Mouse (Mus musculus) intestine, embryonic 16.5 days (tissue): ENCODE measurements around the gene Tnxb. TPM values are rescaled to one million over a fixed set of nuclear protein-coding genes. Genes with fewer than 3 reads are reported as not detected.
A peak's percentile ranks its signal among the peaks of the same experiment; 100 is the strongest.
"Not testable (repeated sequence)": the region's sequence is repeated elsewhere in the genome, so short reads cannot be mapped to it uniquely, and the experiment has no call there.

ENCODE experiments used
- ATAC-seq: fragments of 200-750 bp; cut with Nextera tagmentation; 2 replicates; pipeline ENCODE4 v1.8.0; 2017; ENCODE audit warnings: moderate TSS enrichment, moderate library complexity
- H3K27ac ChIP-seq: fragments of 300-500 bp; sonication (generic); 2 replicates; pipeline ENCODE4 v1.5.1; 2014; ENCODE audit warnings: mild to moderate bottlenecking, low read length
- H3K27me3 ChIP-seq: fragments of 300-500 bp; sonication (generic); replicated peaks from 2 replicates; pipeline ENCODE4 v1.6.1; 2014; ENCODE audit warnings: low read length, control low read depth, mixed read lengths; ENCODE audit not compliant: control insufficient read depth, insufficient read depth
- H3K36me3 ChIP-seq: fragments of 300-500 bp; sonication (generic); 2 replicates; pipeline ENCODE4 v1.6.1; 2014; ENCODE audit warnings: low read length, control low read depth; ENCODE audit not compliant: control insufficient read depth, insufficient read depth
- H3K4me1 ChIP-seq: fragments of 300-500 bp; sonication (generic); 2 replicates; pipeline ENCODE4 v1.6.1; 2014; ENCODE audit warnings: low read length, control low read depth, mixed read lengths; ENCODE audit not compliant: control insufficient read depth, insufficient read depth
- H3K4me2 ChIP-seq: fragments of 300-500 bp; sonication (generic); 2 replicates; pipeline ENCODE4 v1.6.1; 2014; ENCODE audit warnings: low read depth, low read length, control low read depth
- H3K4me3 ChIP-seq: fragments of 300-500 bp; sonication (generic); 2 replicates; pipeline ENCODE4 v1.5.1; 2014; ENCODE audit warnings: mild to moderate bottlenecking, low read length
- H3K9ac ChIP-seq: fragments of 300-500 bp; sonication (generic); 2 replicates; pipeline ENCODE4 v1.6.1; 2014; ENCODE audit warnings: low read depth, low read length
- H3K9me3 ChIP-seq: fragments of 300-500 bp; sonication (generic); 2 replicates; pipeline ENCODE4 v1.6.1; 2016; ENCODE audit warnings: low read length, control low read depth; ENCODE audit not compliant: control insufficient read depth
- WGBS: fragments of 180-500 bp; shearing (Covaris S2); extraction: QIAGEN DNeasy Blood & Tissue Kit; methylation state at CpG from one replicate; pipeline ENCODE4 v1.1.7; 2014; 5-methylcytosine and 5-hydroxymethylcytosine counted together
- polyA plus RNA-seq: library from polyadenylated mRNA; unstranded; fragments of >200 nt; fragmentation: Nextera tagmentation; extraction: Ambion mirVana; gene quantifications from 2 replicates; pipeline ENCODE4 v1.2.1, GENCODE M21; 2015

Gene Tnxb
- polyA plus RNA-seq, 1 experiment from 2014 or later = 1.1 TPM

DNA sequence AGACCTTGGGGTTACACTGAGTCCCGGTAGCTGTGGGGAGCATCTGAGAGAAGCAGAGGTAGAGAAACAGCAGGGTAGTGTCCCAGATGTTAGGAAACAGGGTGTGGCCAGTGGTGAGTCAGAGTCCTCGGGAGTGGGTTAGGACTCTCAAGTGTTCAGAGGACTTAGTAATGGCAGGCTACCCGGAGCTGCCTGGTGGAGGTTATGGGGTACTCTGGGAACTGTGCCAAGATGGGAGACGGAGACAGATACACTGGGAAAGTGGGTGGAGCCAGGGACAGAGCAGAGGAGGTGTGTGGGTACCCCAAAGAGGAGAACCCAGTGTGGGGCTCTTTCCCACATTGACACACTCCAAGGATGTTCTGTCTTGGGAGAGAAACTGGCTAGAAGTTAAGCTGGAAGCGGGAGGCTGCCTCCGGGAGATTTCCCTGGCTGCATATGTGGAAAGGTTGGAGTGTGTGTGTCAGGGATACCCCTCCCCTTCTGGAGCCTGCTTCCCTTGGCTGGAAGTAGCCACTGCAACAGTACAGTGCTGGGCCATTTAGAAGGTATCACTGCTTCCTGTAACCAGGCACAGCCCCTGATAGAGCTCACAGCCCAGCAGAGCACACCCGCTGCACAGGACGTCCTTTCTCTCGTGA, 14.0 kb downstream of the Tnxb start:
- H3K9me3 ChIP-seq = no peaks in the 10 kb centered on the region
- 44% methylated on average over 9 of the region's 9 CpGs for WGBS
- H3K9ac ChIP-seq = peak overlapping the region; percentile 21; the same call in 1 of the 2 replicates
- no peak overlapping the region for H3K4me2 ChIP-seq
- peaks cover 34% of the 10 kb centered on the region for H3K4me1 ChIP-seq
- H3K27me3 ChIP-seq = 0 out of 2 replicates have a peak, but pooled peaks cover 4% of the 10 kb centered on the region
- H3K4me3 ChIP-seq = no peak overlapping the region
- H3K36me3 ChIP-seq = no peaks in the 10 kb centered on the region
- ATAC-seq = peak; percentile 50
- H3K27ac ChIP-seq = peak overlapping the region; percentile 63

DNA sequence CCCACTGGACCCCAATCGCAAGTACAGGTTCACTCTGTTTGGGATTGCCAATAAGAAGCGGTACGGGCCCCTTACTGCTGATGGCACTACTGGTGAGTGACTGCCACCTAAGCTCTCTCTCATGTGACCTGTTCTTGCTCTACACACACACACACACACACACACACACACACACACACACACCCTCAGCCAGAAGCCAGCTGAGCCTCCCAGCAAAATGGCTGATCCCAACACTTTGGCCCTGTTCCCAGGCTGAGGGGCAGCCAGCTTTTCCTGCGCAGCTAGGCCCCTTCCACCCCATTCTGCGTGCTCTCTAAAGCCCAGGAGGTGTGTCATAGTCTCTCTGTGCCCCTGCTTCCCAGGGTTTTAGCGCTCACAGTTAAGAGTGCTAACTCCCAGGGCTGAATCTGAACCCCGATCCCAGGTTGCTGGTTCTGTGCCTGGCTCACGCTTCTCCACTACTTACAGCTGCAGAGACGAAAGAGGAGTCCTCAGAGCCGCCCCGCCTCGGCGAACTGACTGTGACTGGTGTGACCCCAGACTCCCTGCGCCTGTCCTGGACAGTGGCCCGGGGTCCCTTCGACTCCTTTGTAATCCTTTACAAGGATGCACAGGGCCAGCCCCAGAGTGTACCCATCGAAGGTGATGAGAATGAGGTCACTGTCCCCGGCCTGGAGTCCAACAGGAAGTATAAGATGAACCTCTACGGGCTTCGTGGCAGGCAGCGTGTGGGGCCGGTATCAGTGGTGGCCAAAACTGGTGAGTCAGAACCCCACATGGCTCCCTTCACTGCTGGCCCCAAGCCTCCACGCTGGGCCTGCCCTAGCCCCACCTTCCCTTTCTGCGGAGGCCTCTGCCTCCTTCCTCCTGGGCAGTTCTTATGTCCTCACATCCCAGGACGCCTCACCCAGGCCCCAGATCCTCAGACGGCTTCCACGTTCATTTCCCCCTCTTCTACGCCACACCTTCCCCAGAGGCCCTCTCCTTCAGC, 15.1 kb downstream of the Tnxb start:
- Histone ChIP-seq H3K36me3 (no peaks in the 10 kb centered on the region), H3K4me2 (no peak overlapping the region), H3K27ac (peak overlapping the region; percentile 63), H3K9me3 (no peaks in the 10 kb centered on the region), H3K9ac (peak overlapping the region; percentile 38), H3K4me1 (peaks cover 34% of the 10 kb centered on the region), H3K4me3 (no peak overlapping the region), H3K27me3 (no peaks in the 10 kb centered on the region)
- peak; percentile 35; the same call in 1 of the 2 replicates for ATAC-seq
- WGBS = 70% methylated on average over 28 of the region's 28 CpGs

DNA sequence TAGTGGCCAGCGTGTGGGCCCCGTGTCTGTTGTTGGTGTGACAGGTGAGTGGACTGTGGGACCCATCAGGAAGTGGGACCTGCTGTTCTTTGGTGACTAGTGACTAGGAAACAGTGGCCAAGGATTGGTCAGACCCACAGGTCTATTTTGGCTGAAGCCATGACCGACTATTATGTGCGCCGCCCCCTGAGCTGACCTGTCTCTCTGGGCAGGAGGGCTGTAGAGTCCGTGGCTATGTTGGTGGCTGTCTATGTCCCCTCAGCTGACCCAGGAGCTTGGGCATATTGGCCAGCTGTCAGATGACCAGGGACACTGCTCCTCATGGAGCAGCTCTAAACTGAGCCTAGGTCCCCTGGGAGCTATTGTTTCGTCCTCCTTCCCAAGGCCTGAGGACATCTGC, 18.6 kb downstream of the Tnxb start:
- Histone ChIP-seq H3K36me3 (no peaks in the 10 kb centered on the region), H3K27ac (no peak overlapping the region), H3K9me3 (no peaks in the 10 kb centered on the region), H3K4me3 (no peak overlapping the region), H3K9ac (no peak overlapping the region), H3K4me2 (no peak overlapping the region), H3K4me1 (peaks cover 18% of the 10 kb centered on the region), H3K27me3 (no peaks in the 10 kb centered on the region)
- WGBS = 92% methylated on average over 7 of the region's 7 CpGs
- ATAC-seq = no peak

DNA sequence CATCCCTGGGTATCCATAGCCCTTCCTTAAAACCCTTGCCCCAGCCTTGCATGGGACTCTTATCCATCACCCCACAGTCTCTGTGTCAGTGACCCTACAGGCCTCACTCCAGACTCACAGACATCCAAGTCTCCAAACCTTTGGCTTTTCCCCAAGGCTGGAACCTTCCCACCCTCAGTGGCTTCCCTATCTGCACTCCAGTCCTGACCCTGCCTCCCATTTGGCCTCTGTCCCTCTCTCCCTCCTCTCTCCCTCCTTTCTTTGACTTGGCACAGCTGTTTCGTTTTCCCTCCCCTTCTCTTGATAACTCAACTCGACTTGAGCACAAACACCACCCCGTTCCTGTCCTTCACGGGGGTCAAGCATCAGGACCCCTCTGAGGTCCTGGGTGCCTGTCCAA, 20.1 kb downstream of the Tnxb start:
- Histone ChIP-seq H3K27ac (no peak overlapping the region), H3K27me3 (no peaks in the 10 kb centered on the region), H3K4me1 (peaks cover 4% of the 10 kb centered on the region; the same call in 1 of the 2 replicates), H3K9me3 (no peaks in the 10 kb centered on the region), H3K36me3 (no peaks in the 10 kb centered on the region), H3K4me3 (no peak overlapping the region), H3K4me2 (no peak overlapping the region), H3K9ac (no peak overlapping the region)
- 53% methylated on average over 4 of the region's 4 CpGs for WGBS
- no peak for ATAC-seq

DNA sequence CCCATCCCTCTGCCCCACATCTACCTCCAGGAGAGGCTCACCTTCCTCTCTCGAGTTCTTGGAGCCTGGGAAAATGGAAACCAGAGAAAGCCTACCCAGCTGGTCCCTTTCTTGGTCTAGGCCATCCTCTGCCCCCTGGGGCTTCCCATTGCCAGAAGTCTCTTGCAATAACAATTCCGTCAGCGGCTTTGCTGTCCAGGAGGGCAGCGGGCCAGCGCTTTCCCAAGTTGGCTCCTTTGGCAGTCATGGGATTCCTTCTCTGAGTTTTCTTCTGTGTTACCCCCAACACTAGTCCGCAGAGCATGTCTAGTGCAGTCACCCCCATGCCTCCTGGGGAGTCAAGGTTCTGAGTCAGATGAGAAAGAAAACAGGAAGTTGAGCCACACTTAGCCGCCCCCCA, 22.6 kb downstream of the Tnxb start:
- no peak for ATAC-seq
- Histone ChIP-seq H3K4me1 (no peaks in the 10 kb centered on the region), H3K36me3 (no peaks in the 10 kb centered on the region), H3K4me3 (no peak overlapping the region), H3K27ac (no peak overlapping the region), H3K9me3 (no peaks in the 10 kb centered on the region), H3K4me2 (no peak overlapping the region), H3K9ac (no peak overlapping the region), H3K27me3 (no peaks in the 10 kb centered on the region)
- WGBS = 79% methylated on average over 7 of the region's 7 CpGs

DNA sequence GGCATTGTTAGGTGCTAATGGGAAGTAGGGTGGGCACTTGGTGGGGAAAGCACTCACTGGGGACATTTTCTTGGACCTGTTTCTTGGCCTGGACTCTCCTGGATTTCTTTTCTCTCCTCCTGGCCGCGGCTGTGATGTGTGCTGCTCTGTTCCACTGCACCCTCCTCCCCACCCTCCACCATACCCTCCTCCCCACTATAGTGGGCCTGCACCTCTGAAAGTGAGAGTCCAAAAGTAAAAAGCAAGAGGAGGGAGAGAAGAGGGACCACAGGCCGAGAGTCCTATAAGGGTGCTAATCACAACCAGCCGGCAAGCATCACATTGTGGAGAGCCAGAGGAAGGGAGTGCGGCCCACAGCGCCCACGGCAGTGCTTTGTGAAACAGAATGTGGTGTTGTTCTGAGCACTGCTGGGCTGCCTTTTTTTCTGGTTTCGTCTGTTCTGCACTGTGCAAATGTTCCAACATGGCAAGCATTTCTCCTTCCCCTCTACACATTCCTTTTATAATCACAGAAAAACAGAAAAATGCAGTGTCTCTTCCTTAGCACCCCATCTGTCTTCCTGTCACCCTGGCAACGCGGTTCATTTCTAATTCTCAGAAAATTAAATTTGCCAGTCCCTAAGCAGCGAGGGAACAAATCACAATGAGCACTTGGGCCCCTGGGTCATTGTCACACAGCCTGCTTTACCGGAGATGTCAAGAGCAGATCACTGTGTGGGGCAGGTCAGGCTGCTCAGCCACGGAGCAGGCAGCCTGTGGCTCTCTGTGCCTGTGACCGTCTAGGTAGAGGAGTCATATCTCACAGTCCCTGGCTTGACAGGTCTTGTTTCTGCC, 29.5 kb downstream of the Tnxb start:
- Histone ChIP-seq H3K9ac (no peak overlapping the region), H3K27me3 (no peaks in the 10 kb centered on the region)
- WGBS = 53% methylated on average over 14 of the region's 14 CpGs

DNA sequence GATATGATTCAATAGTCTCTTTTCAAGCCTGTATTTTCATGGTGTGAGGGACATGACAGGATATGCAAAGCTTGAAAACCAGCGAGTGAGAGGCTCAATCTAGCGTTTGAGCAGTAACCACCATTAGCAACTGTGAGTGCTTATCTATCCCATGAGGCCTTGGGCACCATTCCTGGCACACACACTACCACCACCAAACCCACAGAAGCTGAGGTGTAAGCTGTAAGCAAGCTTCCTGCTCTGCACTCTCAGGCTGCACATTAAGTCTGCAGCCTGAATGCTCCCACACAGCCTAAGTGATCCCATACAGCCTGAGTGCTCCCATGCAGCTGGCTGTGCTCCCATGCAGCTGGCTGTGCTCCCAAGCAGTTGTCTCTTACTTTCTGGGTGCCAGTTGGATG, 30.3 kb downstream of the Tnxb start:
- Histone ChIP-seq H3K36me3 (no peaks in the 10 kb centered on the region), H3K4me2 (no peak overlapping the region), H3K9me3 (no peaks in the 10 kb centered on the region), H3K4me3 (no peak overlapping the region), H3K27me3 (no peaks in the 10 kb centered on the region), H3K4me1 (no peaks in the 10 kb centered on the region), H3K9ac (no peak overlapping the region), H3K27ac (no peak overlapping the region)
- 74% methylated on average over 2 of the region's 2 CpGs for WGBS
- ATAC-seq = no peak

More for the DNA sequence above, 29.5 kb downstream of the Tnxb start:
- H3K4me1 ChIP-seq = no peaks in the 10 kb centered on the region
- H3K27ac ChIP-seq = no peak overlapping the region
- H3K9me3 ChIP-seq = no peaks in the 10 kb centered on the region
- no peaks in the 10 kb centered on the region for H3K36me3 ChIP-seq
- no peak overlapping the region for H3K4me3 ChIP-seq
- ATAC-seq = no peak
- H3K4me2 ChIP-seq = no peak overlapping the region

DNA sequence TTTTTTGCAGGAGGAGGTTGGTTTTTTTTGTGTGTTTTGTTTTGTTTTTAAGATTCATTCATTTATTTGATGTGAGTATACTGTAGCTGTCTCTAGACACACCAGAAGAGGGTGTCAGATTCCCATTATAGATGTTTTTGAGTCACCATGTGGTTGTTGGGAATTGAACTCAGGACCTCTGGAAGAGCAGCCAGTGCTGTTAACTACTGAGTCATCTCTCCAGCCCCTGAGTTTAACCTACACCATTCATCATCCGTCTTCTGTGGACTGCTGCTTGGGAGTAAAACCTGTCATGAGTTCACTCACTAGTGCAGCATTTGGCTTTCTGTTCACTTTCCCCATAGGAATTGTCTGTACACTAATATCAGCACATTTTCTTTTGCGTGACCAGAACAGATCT, 36.1 kb downstream of the Tnxb start:
- H3K27ac ChIP-seq, ATAC-seq, H3K9ac ChIP-seq, H3K4me1 ChIP-seq, H3K36me3 ChIP-seq, H3K4me3 ChIP-seq, H3K9me3 ChIP-seq, H3K27me3 ChIP-seq, H3K4me2 ChIP-seq: not testable (repeated sequence)
- WGBS = 79% methylated on average over 2 of the region's 2 CpGs

DNA sequence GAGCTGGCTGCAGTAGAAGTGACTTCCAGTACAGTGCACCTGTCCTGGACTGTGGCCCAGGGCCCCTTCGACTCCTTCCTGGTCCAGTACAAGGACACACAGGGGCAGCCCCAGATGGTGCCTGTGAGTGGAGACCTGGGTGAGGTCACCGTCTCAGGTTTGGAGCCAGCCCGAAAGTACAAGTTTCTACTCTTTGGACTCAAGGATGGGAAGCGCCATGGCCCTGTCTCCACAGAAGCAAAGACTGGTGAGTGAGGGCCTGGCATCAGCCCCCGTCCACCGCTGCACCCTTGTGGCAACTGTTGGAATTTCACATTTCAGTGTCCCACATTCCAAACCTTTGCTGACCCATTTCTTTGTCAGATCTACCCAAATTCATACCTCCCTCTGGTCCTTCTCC, 42.6 kb downstream of the Tnxb start:
- no peaks in the 10 kb centered on the region for H3K4me1 ChIP-seq
- no peaks in the 10 kb centered on the region for H3K36me3 ChIP-seq
- H3K4me2 ChIP-seq = no peak overlapping the region
- 47% methylated on average over 6 of the region's 6 CpGs for WGBS
- H3K27me3 ChIP-seq = no peaks in the 10 kb centered on the region
- peak; percentile 40; the same call in 1 of the 2 replicates for ATAC-seq
- H3K9me3 ChIP-seq = no peaks in the 10 kb centered on the region
- H3K9ac ChIP-seq = no peak overlapping the region
- H3K27ac ChIP-seq = no peak overlapping the region
- no peak overlapping the region for H3K4me3 ChIP-seq
